Comparison of ENCODE assay signal across 22 mouse cellular contexts in the genomic region with DNA sequence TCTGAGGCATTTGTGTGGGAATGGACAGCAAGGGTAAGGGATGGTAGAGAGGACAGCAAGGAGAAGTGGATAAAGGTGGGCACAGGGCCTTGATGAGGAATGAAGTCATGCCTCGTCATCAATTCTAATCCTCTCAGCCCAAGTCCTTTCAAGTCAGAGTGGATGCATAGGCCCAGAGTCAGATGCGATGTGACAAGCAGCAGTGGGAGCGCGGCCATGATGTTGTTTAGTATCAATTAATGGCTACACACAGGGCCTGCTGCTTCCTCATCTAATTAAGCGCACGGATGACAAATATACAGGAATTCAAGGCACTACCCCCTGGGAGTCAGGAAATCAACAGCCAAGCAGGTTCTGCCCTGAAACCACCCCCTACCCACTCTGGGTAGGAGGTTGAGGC. TPM values are rescaled to one million over a fixed set of nuclear protein-coding genes. Genes with fewer than 3 reads are reported as not detected.
DNase-seq lines count a peak whose midpoint lies in the region; ATAC-seq lines count a peak whose summit lies in the region.
"Had no signal": no experiment of that assay in that cellular context is flagged by ENCODE, and none has a peak within 500 bp of the region (broad histone marks: within the 10 kb centered on the region; RNA-seq: fewer than 3 reads in every experiment).

No protein-coding gene starts in this region.

- H3K27me3 ChIP-seq in neural tube, embryonic 13.5 days: no peaks in the 10 kb centered on the region; the same call in 1 of the 2 replicates
- H3K27me3 ChIP-seq in hindbrain, embryonic 12.5 days: no peaks in the 10 kb centered on the region
- H3K27me3 ChIP-seq in midbrain, embryonic 13.5 days: no peaks in the 10 kb centered on the region
- H3K27me3 ChIP-seq: embryonic facial prominence, embryonic 15.5 days; intestine, embryonic 15.5 days; limb, embryonic 12.5 days had no signal

- H3K4me2 ChIP-seq in neural tube, embryonic 13.5 days: no peak overlapping the region
- no peak overlapping the region for H3K4me2 ChIP-seq in hindbrain, embryonic 12.5 days (replicated peaks)
- H3K4me2 ChIP-seq in midbrain, embryonic 13.5 days (replicated peaks): no peak overlapping the region
- H3K4me2 ChIP-seq: embryonic facial prominence, embryonic 15.5 days; intestine, embryonic 15.5 days; limb, embryonic 12.5 days; liver, embryonic 11.5 days had no signal

- H3K4me3 ChIP-seq in neural tube, embryonic 13.5 days: no peak overlapping the region
- H3K4me3 ChIP-seq in hindbrain, embryonic 12.5 days: no peak overlapping the region
- no peak overlapping the region for H3K4me3 ChIP-seq in midbrain, embryonic 13.5 days (replicated peaks)
- H3K4me3 ChIP-seq: embryonic facial prominence, embryonic 15.5 days; intestine, embryonic 15.5 days; layer of hippocampus, adult 2 months; limb, embryonic 12.5 days had no signal

- WGBS in neural tube, embryonic 13.5 days: 52% methylated on average over 6 of the region's 6 CpGs
- whole genome bisulfite sequencing in hindbrain, embryonic 12.5 days: 56% methylated on average over 6 of the region's 6 CpGs
- WGBS in midbrain, embryonic 13.5 days: 56% methylated on average over 6 of the region's 6 CpGs

- H3K9ac ChIP-seq in neural tube, embryonic 13.5 days: no peak overlapping the region; the same call in 1 of the 2 replicates
- no peak overlapping the region for H3K9ac ChIP-seq in hindbrain, embryonic 12.5 days
- H3K9ac ChIP-seq in midbrain, embryonic 13.5 days (replicated peaks): no peak overlapping the region
- H3K9ac ChIP-seq: embryonic facial prominence, embryonic 15.5 days; intestine, embryonic 15.5 days; liver, postnatal 0 days had no signal

- peak overlapping the region; percentile 65; the same call in 1 of the 2 replicates for H3K27ac ChIP-seq in neural tube, embryonic 13.5 days (replicated peaks)
- H3K27ac ChIP-seq in hindbrain, embryonic 12.5 days: peak overlapping the region; percentile 77; the same call in 1 of the 2 replicates
- peak overlapping the region; percentile 54 for H3K27ac ChIP-seq in midbrain, embryonic 13.5 days
- H3K27ac ChIP-seq: embryonic facial prominence, embryonic 15.5 days; intestine, embryonic 15.5 days; layer of hippocampus, adult 2 months had no signal

- no peak for ATAC-seq in neural tube, embryonic 13.5 days (ENCODE audit: low read depth)
- no peak for ATAC-seq in hindbrain, embryonic 12.5 days (ENCODE audit: low FRiP score)
- ATAC-seq in midbrain, embryonic 13.5 days: no peak
- ATAC-seq: intestine, embryonic 15.5 days; liver, postnatal 0 days had no signal

- peaks cover 25% of the 10 kb centered on the region for H3K36me3 ChIP-seq in neural tube, embryonic 13.5 days
- H3K36me3 ChIP-seq in hindbrain, embryonic 12.5 days: peaks cover 19% of the 10 kb centered on the region
- H3K36me3 ChIP-seq in midbrain, embryonic 13.5 days: peaks cover 31% of the 10 kb centered on the region
- H3K36me3 ChIP-seq: intestine, embryonic 15.5 days had no signal

- peaks cover 60% of the 10 kb centered on the region for H3K4me1 ChIP-seq in neural tube, embryonic 13.5 days (replicated peaks)
- H3K4me1 ChIP-seq in hindbrain, embryonic 12.5 days: peaks cover 64% of the 10 kb centered on the region
- peaks cover 62% of the 10 kb centered on the region for H3K4me1 ChIP-seq in midbrain, embryonic 13.5 days (replicated peaks)

- no peak for DNase-seq in neural tube, embryonic 10.5 days (ENCODE audit: extremely low spot score, low spot score)
- peak; percentile 78 for DNase-seq in retina, postnatal 1 day
- no peak for DNase-seq in thymus, postnatal 36 days
- DNase-seq in layer of hippocampus, adult 9-10 months (ENCODE audit: low spot score): no peak
- DNase-seq in thymus, postnatal 0 days (ENCODE audit: low spot score): no peak
- DNase-seq: adrenal gland, postnatal 10 days; cerebellum, adult 9-10 months; kidney, adult 9 months; kidney, postnatal 14 days; layer of hippocampus, postnatal 36 days; liver, postnatal 0 days; lung, postnatal 10 days had no signal

- H3K9me3 ChIP-seq in neural tube, embryonic 13.5 days: no peaks in the 10 kb centered on the region
- H3K9me3 ChIP-seq in hindbrain, embryonic 12.5 days (replicated peaks): no peaks in the 10 kb centered on the region
- H3K9me3 ChIP-seq in midbrain, embryonic 13.5 days: no peaks in the 10 kb centered on the region
- H3K9me3 ChIP-seq: embryonic facial prominence, embryonic 15.5 days; intestine, embryonic 15.5 days; limb, embryonic 12.5 days had no signal

RNA-seq across cellular contexts. Expression of a gene that starts 33.6 kb away (rescaled TPM):
- polyA plus RNA-seq in neural tube, embryonic 13.5 days (2015; fragmentation: Nextera tagmentation; extraction: Ambion mirVana): 8.9 and 9.3 TPM in 2 replicates
- 19.1 and 21.4 TPM in 2 replicates for polyA plus RNA-seq in hindbrain, embryonic 12.5 days (2016; fragmentation: Nextera tagmentation; extraction: Ambion mirVana)
- polyA plus RNA-seq in midbrain, embryonic 13.5 days (2015; fragmentation: Nextera tagmentation; extraction: Ambion mirVana): 10.5 and 12.4 TPM in 2 replicates
- polyA plus RNA-seq in thymus, postnatal 0 days (2015; fragmentation: Nextera tagmentation; extraction: Ambion mirVana): 0.21 and 0.23 TPM in 2 replicates

RNA-seq across cellular contexts. Expression of a gene that starts 45.6 kb away (rescaled TPM):
- polyA plus RNA-seq in neural tube, embryonic 13.5 days (2015; fragmentation: Nextera tagmentation; extraction: Ambion mirVana): 0.28 TPM in 1 of 2 replicates, not detected in the other
- 0.08 TPM in 1 of 2 replicates, not detected in the other for polyA plus RNA-seq in hindbrain, embryonic 12.5 days (2016; fragmentation: Nextera tagmentation; extraction: Ambion mirVana)
- polyA plus RNA-seq in midbrain, embryonic 13.5 days (2015; fragmentation: Nextera tagmentation; extraction: Ambion mirVana): 0.10 TPM in 1 of 2 replicates, not detected in the other
- 0.09 TPM in 1 of 2 replicates, not detected in the other for polyA plus RNA-seq in thymus, postnatal 0 days (2015; fragmentation: Nextera tagmentation; extraction: Ambion mirVana)
- polyA plus RNA-seq: C2C12; liver, embryonic 11.5 days; liver, postnatal 0 days; neural tube, embryonic 11.5 days had no signal

RNA-seq across cellular contexts. Expression of a gene that starts 47.6 kb away (rescaled TPM):
- polyA plus RNA-seq in neural tube, embryonic 13.5 days (2015; fragmentation: Nextera tagmentation; extraction: Ambion mirVana): 0.68 and 1.0 TPM in 2 replicates
- polyA plus RNA-seq in hindbrain, embryonic 12.5 days (2016; fragmentation: Nextera tagmentation; extraction: Ambion mirVana): 0.81 and 1.2 TPM in 2 replicates
- 0.46 and 0.90 TPM in 2 replicates for polyA plus RNA-seq in midbrain, embryonic 13.5 days (2015; fragmentation: Nextera tagmentation; extraction: Ambion mirVana)
- 2.6 and 2.8 TPM in 2 replicates for polyA plus RNA-seq in thymus, postnatal 0 days (2015; fragmentation: Nextera tagmentation; extraction: Ambion mirVana)

RNA-seq across cellular contexts. Expression of a gene that starts 59.4 kb away (rescaled TPM):
- polyA plus RNA-seq in neural tube, embryonic 13.5 days (2015; fragmentation: Nextera tagmentation; extraction: Ambion mirVana): 0.24 and 0.51 TPM in 2 replicates
- polyA plus RNA-seq in hindbrain, embryonic 12.5 days (2016; fragmentation: Nextera tagmentation; extraction: Ambion mirVana): 1.7 and 2.5 TPM in 2 replicates
- polyA plus RNA-seq in midbrain, embryonic 13.5 days (2015; fragmentation: Nextera tagmentation; extraction: Ambion mirVana): 0.19 and 0.46 TPM in 2 replicates
- polyA plus RNA-seq in thymus, postnatal 0 days (2015; fragmentation: Nextera tagmentation; extraction: Ambion mirVana): 0.78 and 0.91 TPM in 2 replicates
